Mouse (Mus musculus) neural tube, embryonic 13.5 days (tissue): Measurements from ENCODE around the gene Zfp978. TPM values are rescaled to one million over a fixed set of nuclear protein-coding genes. Genes with fewer than 3 reads are reported as not detected.
"Not testable (repeated sequence)": the region's sequence is repeated elsewhere in the genome, so short reads cannot be mapped to it uniquely, and the experiment has no call there.

ENCODE experiments used
- ATAC-seq: fragments of 200-750 bp; cut with Nextera tagmentation; 2 replicates; pipeline ENCODE4 v1.8.0; 2017; ENCODE audit warnings: low read depth, mild to moderate bottlenecking, moderate TSS enrichment, moderate library complexity
- H3K27ac ChIP-seq: fragments of 300-500 bp; sonication (generic); replicated peaks from 2 replicates; pipeline ENCODE4 v1.5.1; 2015; ENCODE audit warnings: moderate library complexity, mild to moderate bottlenecking, inconsistent platforms
- H3K27me3 ChIP-seq: fragments of 300-500 bp; sonication (generic); 2 replicates; pipeline ENCODE4 v1.6.1; 2015; ENCODE audit warnings: mild to moderate bottlenecking, inconsistent platforms
- H3K36me3 ChIP-seq: fragments of 300-500 bp; sonication (generic); 2 replicates; pipeline ENCODE4 v1.6.1; 2015; ENCODE audit warnings: mild to moderate bottlenecking, inconsistent platforms
- H3K4me1 ChIP-seq: fragments of 300-500 bp; sonication (generic); replicated peaks from 2 replicates; pipeline ENCODE4 v1.6.1; 2015; ENCODE audit warnings: inconsistent platforms
- H3K4me2 ChIP-seq: fragments of 300-500 bp; sonication (generic); 2 replicates; pipeline ENCODE4 v1.6.1; 2015; ENCODE audit warnings: inconsistent platforms, mild to moderate bottlenecking, moderate library complexity
- H3K4me3 ChIP-seq: fragments of 300-500 bp; sonication (generic); 2 replicates; pipeline ENCODE4 v1.5.1; 2015; ENCODE audit warnings: mild to moderate bottlenecking, inconsistent platforms
- H3K9ac ChIP-seq: fragments of 300-500 bp; sonication (generic); 2 replicates; pipeline ENCODE4 v1.6.1; 2015; ENCODE audit warnings: moderate library complexity, mild to moderate bottlenecking, inconsistent platforms
- H3K9me3 ChIP-seq: fragments of 300-500 bp; sonication (generic); 2 replicates; pipeline ENCODE4 v1.6.1; 2016; ENCODE audit warnings: inconsistent platforms
- WGBS: fragments of 180-500 bp; shearing (Covaris S2); methylation state at CpG from one replicate; pipeline ENCODE4 v1.1.7; 2015; 5-methylcytosine and 5-hydroxymethylcytosine counted together
- polyA plus RNA-seq: library from polyadenylated mRNA; unstranded; fragments of >200 nt; fragmentation: Nextera tagmentation; extraction: Ambion mirVana; gene quantifications from 2 replicates; pipeline ENCODE4 v1.2.1, GENCODE M21; 2015

The Zfp978 gene
- polyA plus RNA-seq, 1 experiment from 2014 or later, result not detected

GRCm38 (mm10) chr4:147345061-147345554, 16.0 kb upstream of the Zfp978 start:
- not testable (repeated sequence) for ATAC-seq, H3K36me3 ChIP-seq, H3K4me1 ChIP-seq, H3K9ac ChIP-seq, H3K4me3 ChIP-seq, H3K27me3 ChIP-seq, H3K4me2 ChIP-seq, H3K27ac ChIP-seq
- peaks cover 68% of the 10 kb centered on the region for H3K9me3 ChIP-seq
- 89% methylated on average over 2 of the region's 2 CpGs for WGBS

DNA sequence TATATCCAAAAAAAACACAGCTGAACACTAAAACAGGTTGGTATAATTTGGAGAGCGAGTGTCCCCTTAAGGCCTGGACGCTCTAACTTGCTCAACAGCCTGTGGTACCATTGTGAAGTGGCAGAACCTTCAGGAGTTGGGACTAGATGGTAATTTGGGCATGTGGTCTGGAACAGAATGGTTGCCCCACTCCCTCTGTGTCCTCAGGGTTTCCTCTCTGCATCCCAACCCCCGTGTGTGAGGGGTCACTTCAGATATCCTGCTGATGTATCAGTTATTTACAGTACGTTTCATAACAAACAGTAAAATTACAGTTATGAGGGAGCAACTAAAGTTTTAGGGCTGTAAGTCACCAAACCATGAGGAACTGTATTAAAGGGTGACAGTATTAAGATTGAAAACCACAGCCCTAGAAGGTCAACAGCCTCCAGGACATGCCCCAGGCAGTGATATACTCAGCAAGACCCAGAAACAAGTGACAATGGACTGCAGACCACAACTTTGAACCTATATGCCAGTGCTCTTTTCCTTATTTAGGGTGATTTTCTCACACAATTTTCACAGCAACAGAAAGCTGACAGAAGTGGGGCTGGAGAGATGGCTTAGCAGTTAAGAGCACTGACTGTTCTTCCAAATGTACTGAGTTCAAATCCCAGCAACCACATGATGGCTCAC, 14.6 kb upstream of the Zfp978 start:
- not testable (repeated sequence) for H3K27me3 ChIP-seq, H3K36me3 ChIP-seq, H3K4me1 ChIP-seq, H3K4me3 ChIP-seq, ATAC-seq, H3K9ac ChIP-seq, H3K27ac ChIP-seq, H3K4me2 ChIP-seq
- 68% methylated on average over 4 of the region's 4 CpGs for WGBS
- H3K9me3 ChIP-seq, result peaks cover 75% of the 10 kb centered on the region

GRCm38 (mm10) chr4:147347300-147347699, 13.8 kb upstream of the Zfp978 start:
- H3K4me1 ChIP-seq, H3K9ac ChIP-seq, H3K27ac ChIP-seq, H3K4me3 ChIP-seq, H3K36me3 ChIP-seq, H3K4me2 ChIP-seq, ATAC-seq, H3K27me3 ChIP-seq: not testable (repeated sequence)
- WGBS, result 75% methylated on average over 4 of the region's 4 CpGs
- H3K9me3 ChIP-seq, result peaks cover 75% of the 10 kb centered on the region

- H3K9ac ChIP-seq, H3K36me3 ChIP-seq, H3K4me1 ChIP-seq, H3K4me2 ChIP-seq, ATAC-seq, H3K27ac ChIP-seq, H3K27me3 ChIP-seq, H3K4me3 ChIP-seq: not testable (repeated sequence)
- H3K9me3 ChIP-seq, result peaks cover 71% of the 10 kb centered on the region
- 76% methylated on average over 2 of the region's 3 CpGs for WGBS
Observed at GRCm38 (mm10) chr4:147347880-147348279, 13.2 kb upstream of the Zfp978 start.

- 75% methylated on average over 2 of the region's 2 CpGs for WGBS
- H3K36me3 ChIP-seq, H3K4me2 ChIP-seq, H3K4me1 ChIP-seq, H3K9ac ChIP-seq, ATAC-seq, H3K4me3 ChIP-seq, H3K27ac ChIP-seq, H3K27me3 ChIP-seq: not testable (repeated sequence)
- H3K9me3 ChIP-seq, result peaks cover 69% of the 10 kb centered on the region
Observed at GRCm38 (mm10) chr4:147348401-147348800, 12.7 kb upstream of the Zfp978 start.

- not testable (repeated sequence) for H3K27ac ChIP-seq, H3K4me3 ChIP-seq, H3K36me3 ChIP-seq, H3K4me2 ChIP-seq, H3K4me1 ChIP-seq, H3K9ac ChIP-seq, ATAC-seq, H3K27me3 ChIP-seq
- H3K9me3 ChIP-seq, result peaks cover 63% of the 10 kb centered on the region
- 89% methylated on average over 18 of the region's 19 CpGs for WGBS
Observed at GRCm38 (mm10) chr4:147348906-147349686, 12.0 kb upstream of the Zfp978 start.

DNA sequence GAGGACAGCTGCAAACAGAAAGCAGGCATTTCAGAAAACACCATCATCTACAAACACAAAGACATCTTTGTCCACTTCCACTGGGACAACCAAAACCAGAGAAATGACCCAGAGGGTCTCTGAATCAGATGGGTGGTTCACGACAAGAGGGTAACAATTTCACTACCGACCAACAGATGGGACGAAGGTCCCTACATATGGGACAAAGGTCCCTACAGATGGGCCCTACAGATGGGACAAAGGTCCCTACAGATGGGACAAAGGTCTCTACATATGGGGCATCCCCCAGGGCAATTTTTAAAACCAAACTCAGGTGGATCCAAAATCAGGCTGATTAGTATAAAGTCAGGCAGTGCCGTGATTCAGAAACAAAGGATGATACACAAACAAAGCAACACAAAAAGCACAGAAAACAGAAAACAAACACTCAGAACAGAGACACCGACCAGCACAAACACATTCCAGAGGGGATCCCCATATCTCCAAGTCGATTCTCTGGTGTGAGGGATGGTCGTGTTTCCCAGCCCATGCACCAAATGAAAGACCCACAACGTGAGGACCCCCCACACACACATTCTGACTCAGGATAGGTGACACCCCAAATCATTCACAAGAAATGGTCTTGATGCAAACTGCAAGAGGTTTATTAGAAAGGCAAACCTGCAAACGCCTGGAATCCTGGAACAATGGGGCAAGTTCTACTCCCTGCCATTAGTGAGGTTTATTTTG, 11.3 kb upstream of the Zfp978 start:
- ATAC-seq, H3K36me3 ChIP-seq, H3K4me1 ChIP-seq, H3K27ac ChIP-seq, H3K4me3 ChIP-seq, H3K9ac ChIP-seq, H3K27me3 ChIP-seq, H3K4me2 ChIP-seq: not testable (repeated sequence)
- peaks cover 63% of the 10 kb centered on the region for H3K9me3 ChIP-seq
- WGBS, result 86% methylated on average over 9 of the region's 9 CpGs

GRCm38 (mm10) chr4:147350541-147350940, 10.6 kb upstream of the Zfp978 start:
- 92% methylated on average over 2 of the region's 2 CpGs for WGBS
- not testable (repeated sequence) for H3K4me2 ChIP-seq, H3K4me1 ChIP-seq, H3K36me3 ChIP-seq, H3K9ac ChIP-seq, H3K27me3 ChIP-seq, H3K27ac ChIP-seq, H3K4me3 ChIP-seq, ATAC-seq
- peaks cover 58% of the 10 kb centered on the region for H3K9me3 ChIP-seq

GRCm38 (mm10) chr4:147351376-147351980, 9.6 kb upstream of the Zfp978 start:
- not testable (repeated sequence) for H3K27ac ChIP-seq, H3K4me3 ChIP-seq, H3K9ac ChIP-seq, H3K4me1 ChIP-seq, H3K36me3 ChIP-seq, H3K27me3 ChIP-seq, ATAC-seq, H3K4me2 ChIP-seq
- WGBS, result 82% methylated on average over 11 of the region's 13 CpGs
- peaks cover 53% of the 10 kb centered on the region for H3K9me3 ChIP-seq

GRCm38 (mm10) chr4:147353626-147354025, 7.5 kb upstream of the Zfp978 start:
- peaks cover 35% of the 10 kb centered on the region for H3K9me3 ChIP-seq
- not testable (repeated sequence) for H3K9ac ChIP-seq, H3K4me2 ChIP-seq, H3K4me3 ChIP-seq, H3K4me1 ChIP-seq, H3K36me3 ChIP-seq, ATAC-seq, H3K27me3 ChIP-seq, H3K27ac ChIP-seq
- WGBS, result 85% methylated on average over 4 of the region's 4 CpGs

DNA sequence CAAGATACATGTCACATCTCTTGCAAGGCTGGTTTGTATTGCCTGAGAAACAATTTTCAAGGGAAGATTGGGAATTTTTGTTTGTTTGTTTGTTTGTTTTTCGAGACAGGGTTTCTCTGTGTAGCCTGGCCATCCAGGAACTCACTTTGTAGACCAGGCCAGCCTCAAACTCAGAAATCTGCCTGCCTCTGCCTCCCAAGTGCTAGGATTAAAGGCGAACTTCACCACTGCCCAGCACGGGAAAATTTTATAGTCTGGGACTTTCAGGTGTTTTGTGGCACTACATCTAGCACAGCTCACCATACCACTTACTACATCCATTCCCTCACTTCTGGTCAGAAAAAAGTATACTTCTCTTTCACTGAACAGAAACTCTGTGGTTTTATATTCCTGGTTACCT, 5.1 kb upstream of the Zfp978 start:
- not testable (repeated sequence) for H3K4me2 ChIP-seq, H3K27ac ChIP-seq, ATAC-seq, H3K27me3 ChIP-seq, H3K9ac ChIP-seq, H3K4me1 ChIP-seq, H3K4me3 ChIP-seq, H3K36me3 ChIP-seq
- no CpG with 5 or more reads among the region's 3 CpGs for WGBS
- H3K9me3 ChIP-seq, result peaks cover 12% of the 10 kb centered on the region

DNA sequence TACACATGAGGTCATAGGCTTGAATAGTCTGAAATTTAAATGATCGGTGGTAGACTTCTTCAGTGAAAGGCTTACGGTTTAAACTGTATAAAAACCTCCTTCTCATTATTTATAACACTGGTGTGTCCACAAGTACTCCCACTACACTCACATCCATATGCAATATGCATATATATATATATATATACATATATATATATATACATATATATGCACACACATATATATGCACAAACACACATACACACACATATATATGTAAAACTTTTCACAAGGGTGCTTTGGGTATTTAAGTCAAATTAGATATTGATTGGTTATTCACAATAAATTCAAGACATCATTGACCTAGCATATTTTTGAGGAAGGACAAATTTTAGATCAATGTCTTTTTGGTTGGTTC, 3.9 kb upstream of the Zfp978 start:
- not testable (repeated sequence) for H3K4me1 ChIP-seq, H3K4me2 ChIP-seq, ATAC-seq, H3K9me3 ChIP-seq, H3K27ac ChIP-seq, H3K36me3 ChIP-seq, H3K4me3 ChIP-seq, H3K9ac ChIP-seq, H3K27me3 ChIP-seq
- no CpG with 5 or more reads among the region's 2 CpGs for WGBS
